Mouse (Mus musculus) heart, postnatal 0 days (tissue): ENCODE measurements at regions not wholly inside any gene's neighbourhood (a gene's known extent, or its start where the extent isn't known, plus 50 kb on each side); places are given as distances from the start of the nearest gene placed in this dataset.

Experiments
- ATAC-seq: fragments of 200-750 bp; cut with Nextera tagmentation; 2 replicates; pipeline ENCODE4 v1.8.0; 2017; ENCODE audit warnings: low read depth, moderate number of reproducible peaks, moderate library complexity; ENCODE audit not compliant: insufficient read depth
- DNase-seq: peaks from one replicate; pipeline ENCODE4 v3.0.0-alpha.2; 2016; ENCODE audit warnings: low spot score
- H3K27ac ChIP-seq: fragments of 300-500 bp; sonication (generic); 2 replicates; pipeline ENCODE4 v1.5.1; 2014; ENCODE audit warnings: low read depth, mild to moderate bottlenecking
- H3K27me3 ChIP-seq: fragments of 300-500 bp; sonication (generic); 2 replicates; pipeline ENCODE4 v1.6.1; 2014; ENCODE audit warnings: low read length, mixed read lengths; ENCODE audit not compliant: control insufficient read depth, insufficient read depth
- H3K36me3 ChIP-seq: fragments of 300-500 bp; sonication (generic); replicated peaks from 2 replicates; pipeline ENCODE4 v1.6.1; 2014; ENCODE audit warnings: low read length, mixed read lengths; ENCODE audit not compliant: control insufficient read depth, insufficient read depth
- H3K4me1 ChIP-seq: fragments of 300-500 bp; sonication (generic); 2 replicates; pipeline ENCODE4 v1.6.1; 2014; ENCODE audit warnings: antibody characterized with exemption; ENCODE audit not compliant: control insufficient read depth, insufficient read depth
- H3K4me2 ChIP-seq: fragments of 300-500 bp; sonication (generic); 2 replicates; pipeline ENCODE4 v1.6.1; 2014; ENCODE audit warnings: low read depth, mild to moderate bottlenecking, low read length, moderate library complexity
- H3K4me3 ChIP-seq: fragments of 300-500 bp; sonication (generic); 2 replicates; pipeline ENCODE4 v1.5.1; 2014; ENCODE audit warnings: low read depth, low read length
- H3K9ac ChIP-seq: fragments of 300-500 bp; sonication (generic); replicated peaks from 2 replicates; pipeline ENCODE4 v1.6.1; 2014; ENCODE audit warnings: low read depth, low read length, mixed read lengths
- H3K9me3 ChIP-seq: fragments of 300-500 bp; sonication (generic); replicated peaks from 2 replicates; pipeline ENCODE4 v1.6.1; 2016; ENCODE audit warnings: low read length; ENCODE audit not compliant: control insufficient read depth
- CTCF ChIP-seq: IDR thresholded peaks from 2 replicates; pipeline ENCODE4 v1.5.1; 2016; ENCODE audit warnings: antibody characterized with exemption, control low read depth, low read depth
- EP300 ChIP-seq: IDR thresholded peaks from 2 replicates; pipeline ENCODE4 v1.6.1; 2016; ENCODE audit warnings: antibody characterized with exemption, low read depth
- WGBS: fragments of 180-500 bp; shearing (Covaris S2); extraction: QIAGEN DNeasy Blood & Tissue Kit; methylation state at CpG from one replicate; pipeline ENCODE4 v1.1.7; 2014; 5-methylcytosine and 5-hydroxymethylcytosine counted together

DNA sequence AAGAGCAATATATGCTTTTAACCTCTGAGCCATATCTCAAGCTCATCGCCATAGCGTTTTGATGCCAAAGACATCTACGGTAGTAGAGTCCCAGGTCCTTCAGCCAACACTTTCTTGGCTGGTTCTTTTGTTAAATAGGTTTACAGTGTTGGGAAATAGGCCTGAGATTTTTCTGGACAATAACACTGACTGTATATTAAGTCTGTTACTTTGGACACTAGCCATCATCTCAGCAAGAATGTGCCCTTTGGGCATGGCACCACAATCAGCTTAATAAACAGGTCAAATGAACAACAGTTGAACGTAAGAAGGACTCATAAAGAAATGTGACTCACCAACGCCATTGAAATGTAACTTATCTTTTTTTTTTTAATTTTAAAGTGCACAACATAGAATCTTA, 68.6 kb upstream of the Adamts9 start:
- H3K9ac ChIP-seq: no peak overlapping the region
- H3K4me1 ChIP-seq: peaks cover 14% of the 10 kb centered on the region
- no peaks in the 10 kb centered on the region for H3K36me3 ChIP-seq
- no peak overlapping the region for H3K4me3 ChIP-seq
- H3K4me2 ChIP-seq: no peak overlapping the region
- ATAC-seq (no peak), DNase-seq (no peak)
- no peaks in the 10 kb centered on the region for H3K27me3 ChIP-seq
- H3K27ac ChIP-seq: no peak overlapping the region
- TF ChIP-seq CTCF (no peak), EP300 (no peak)
- H3K9me3 ChIP-seq: no peaks in the 10 kb centered on the region
- whole genome bisulfite sequencing: 86% methylated on average over 5 of the region's 5 CpGs

DNA sequence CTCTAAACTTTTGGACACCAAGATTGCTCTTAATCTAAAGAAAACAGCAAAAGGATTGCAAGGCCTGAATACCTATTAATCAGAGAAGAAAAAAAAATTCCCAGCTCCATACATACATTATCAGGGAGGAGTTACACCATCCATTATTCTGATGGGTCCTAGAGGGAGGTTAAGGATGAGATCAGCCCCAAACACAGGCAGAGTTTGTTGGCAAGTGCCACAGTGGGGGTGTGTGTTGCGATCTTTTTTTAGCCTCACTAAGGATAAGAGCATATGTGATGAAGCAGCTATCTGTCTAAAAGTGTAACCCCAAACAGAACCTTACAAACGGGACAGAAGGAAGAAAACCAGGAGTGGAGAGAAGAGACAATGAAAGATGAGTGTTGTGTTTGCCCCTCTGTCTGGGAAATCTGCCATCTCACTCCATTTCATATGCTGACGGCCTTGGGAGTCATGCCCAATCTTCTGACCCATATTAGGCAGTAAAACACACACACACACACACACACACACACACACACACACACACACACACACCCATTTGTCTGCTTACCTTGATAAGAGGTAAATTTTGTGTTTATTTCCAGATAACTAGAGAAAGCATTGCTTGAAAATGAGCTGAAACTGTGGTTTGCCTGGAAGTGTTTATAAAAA, 61.4 kb upstream of the Adamts9 start:
- peak; percentile 74 for DNase-seq
- ATAC-seq: peak; percentile 76
- Histone ChIP-seq H3K36me3 (no peaks in the 10 kb centered on the region), H3K27ac (peak overlapping the region; percentile 71), H3K4me3 (no peak overlapping the region), H3K9ac (no peak overlapping the region), H3K9me3 (no peaks in the 10 kb centered on the region), H3K4me2 (no peak overlapping the region), H3K27me3 (no peaks in the 10 kb centered on the region), H3K4me1 (peaks cover 22% of the 10 kb centered on the region)
- WGBS: 9% methylated on average over 3 of the region's 3 CpGs
- TF ChIP-seq CTCF: no peak
- no peak for TF ChIP-seq EP300

DNA sequence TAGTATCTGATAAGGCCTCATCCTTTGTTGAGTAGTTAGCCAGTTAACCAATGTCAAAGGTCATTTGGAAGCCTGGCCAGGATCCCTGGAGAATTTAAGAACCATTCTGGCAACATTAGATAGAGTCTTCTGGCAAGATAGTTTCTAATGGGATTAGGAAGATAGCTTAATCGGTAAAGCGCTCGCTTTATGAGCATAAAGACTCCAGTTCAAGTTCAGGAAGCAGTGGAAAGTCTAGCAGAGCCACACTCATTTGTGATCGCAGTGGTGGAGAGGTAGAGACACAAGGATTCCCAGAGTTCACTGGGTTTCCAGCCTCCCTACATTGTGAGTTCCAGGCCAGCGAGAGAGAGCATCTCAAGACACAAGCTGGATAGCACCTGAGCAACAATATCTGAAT, 60.5 kb upstream of the Adamts9 start:
- ATAC-seq (no peak), DNase-seq (no peak)
- 0 out of 2 replicates have a peak overlapping the region, but pooled peaks have one; percentile 71 for H3K27ac ChIP-seq
- H3K4me3 ChIP-seq: no peak overlapping the region
- WGBS: 92% methylated on average over 5 of the region's 5 CpGs
- TF ChIP-seq CTCF (no peak), EP300 (no peak)
- H3K4me1 ChIP-seq: peaks cover 22% of the 10 kb centered on the region
- no peaks in the 10 kb centered on the region for H3K27me3 ChIP-seq
- H3K9ac ChIP-seq: no peak overlapping the region
- no peak overlapping the region for H3K4me2 ChIP-seq
- H3K36me3 ChIP-seq: no peaks in the 10 kb centered on the region
- no peaks in the 10 kb centered on the region for H3K9me3 ChIP-seq

DNA sequence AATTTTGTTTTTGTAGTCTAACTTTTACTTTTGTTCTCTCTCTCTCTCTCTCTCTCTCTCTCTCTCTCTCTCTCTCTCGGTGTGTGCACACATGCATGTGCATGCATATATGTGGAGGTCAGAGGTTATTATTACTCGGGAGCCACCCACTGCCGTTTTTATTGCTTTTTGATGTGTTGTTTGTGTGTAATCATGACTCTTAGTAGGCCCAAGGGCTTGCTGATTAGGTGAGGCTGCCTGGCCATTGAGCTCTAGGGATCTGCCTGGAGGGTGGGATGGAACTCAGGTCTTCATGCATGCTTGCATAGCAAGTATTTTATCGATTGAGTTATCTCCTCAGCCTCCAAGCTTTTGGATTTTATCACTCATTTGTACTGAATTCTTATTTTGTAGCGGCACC, 50.4 kb upstream of the Adamts9 start:
- 83% methylated on average over 5 of the region's 5 CpGs for WGBS
- Histone ChIP-seq H3K9me3 (no peaks in the 10 kb centered on the region), H3K4me1 (peaks cover 12% of the 10 kb centered on the region), H3K27me3 (no peaks in the 10 kb centered on the region), H3K36me3 (no peaks in the 10 kb centered on the region), H3K4me3 (no peak overlapping the region), H3K4me2 (no peak overlapping the region), H3K27ac (no peak overlapping the region), H3K9ac (no peak overlapping the region)
- TF ChIP-seq CTCF (no peak), EP300 (no peak)
- no peak for DNase-seq
- ATAC-seq: no peak
